ENCODE assay signal across 8 mouse cellular contexts in the genomic region with DNA sequence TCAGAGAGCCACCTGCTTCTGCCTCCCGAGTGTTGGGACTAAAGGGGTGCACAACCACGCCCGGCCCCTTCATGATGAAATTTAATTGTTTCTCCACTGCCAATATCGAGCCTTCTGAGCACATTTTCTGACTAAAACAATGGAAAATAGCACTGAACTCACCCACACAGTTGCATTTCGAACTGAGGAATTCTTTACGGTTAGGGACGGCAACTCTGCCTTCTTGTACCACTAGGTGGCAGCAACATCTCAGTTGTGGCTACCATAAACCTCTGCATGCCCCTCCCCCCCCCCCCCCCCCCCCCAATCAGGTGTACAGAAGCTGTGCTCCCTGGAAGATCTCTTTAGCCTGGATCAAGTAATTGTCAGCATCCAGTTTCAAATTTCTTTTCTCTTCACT. TPM values are rescaled to one million over a fixed set of nuclear protein-coding genes. Genes with fewer than 3 reads are reported as not detected.
DNase-seq lines count a peak whose midpoint lies in the region; ATAC-seq lines count a peak whose summit lies in the region.

No protein-coding gene starts in this region.

- peak; percentile 53 for ATAC-seq in common myeloid progenitor, adult 5-6 weeks (replicated peaks; ENCODE audit: low read depth, poor library complexity, severe bottlenecking)
- peak; percentile 73 for ATAC-seq in intestine, embryonic 16.5 days

- H3K4me3 ChIP-seq in intestine, embryonic 16.5 days (ENCODE audit: low read length): peak overlapping the region; percentile 11; the same call in 1 of the 2 replicates

- H3K36me3 ChIP-seq in intestine, embryonic 16.5 days (ENCODE audit: control insufficient read depth, insufficient read depth, low read length): no peaks in the 10 kb centered on the region

- H3K4me2 ChIP-seq in intestine, embryonic 16.5 days (ENCODE audit: low read depth, low read length): peak overlapping the region; percentile 50

- H3K9ac ChIP-seq in intestine, embryonic 16.5 days (ENCODE audit: low read depth, low read length): no peak overlapping the region

- intact Hi-C loops in left cerebral cortex, postnatal 4 days (cut with DNase I): no loop called here

- no peak overlapping the region for H3K27ac ChIP-seq in intestine, embryonic 16.5 days (ENCODE audit: low read length)

- H3K4me1 ChIP-seq in intestine, embryonic 16.5 days (ENCODE audit: control insufficient read depth, insufficient read depth, low read length): peaks cover 4% of the 10 kb centered on the region

- no peaks in the 10 kb centered on the region for H3K9me3 ChIP-seq in intestine, embryonic 16.5 days (ENCODE audit: control insufficient read depth, low read length)

- DNase-seq in ovary, postnatal 14 days (ENCODE audit: low spot score): peak; percentile 55
- DNase-seq in ovary, postnatal 10 days (ENCODE audit: low spot score): no peak
- peak; percentile 61 for DNase-seq in gastrocnemius, postnatal 10 days
- DNase-seq in left cerebral cortex, postnatal 4 days: peak; percentile 62
- DNase-seq in mesoderm, embryonic 11.5 days (ENCODE audit: low read depth, low spot score): peak; percentile 72
- peak; percentile 49 for DNase-seq in spleen, adult 12 weeks (ENCODE audit: low spot score)

- H3K27me3 ChIP-seq in intestine, embryonic 16.5 days (replicated peaks; ENCODE audit: control insufficient read depth, insufficient read depth, low read length): no peaks in the 10 kb centered on the region

- 14% methylated on average over 7 of the region's 7 CpGs for WGBS in intestine, embryonic 16.5 days

RNA-seq across cellular contexts. Expression of gene Rpia, which starts 13.2 kb away (rescaled TPM):
- total RNA-seq in common myeloid progenitor, adult 5-6 weeks (2017): 143 and 145 TPM in 2 replicates
- 10 to 100 TPM in 1 of 2 experiments, 1 to 10 TPM in 1; 8.5 to 10.2 TPM for total RNA-seq in gastrocnemius, postnatal 10 days (2021)
- polyA plus RNA-seq in intestine, embryonic 16.5 days (2015; fragmentation: Nextera tagmentation; extraction: Ambion mirVana): 4.1 and 4.7 TPM in 2 replicates
- 10 to 100 TPM; 16.1 to 19.0 TPM for total RNA-seq in left cerebral cortex, postnatal 4 days (2021)

RNA-seq across cellular contexts. Expression of gene Eif2ak3, which starts 39.0 kb away (rescaled TPM):
- total RNA-seq in common myeloid progenitor, adult 5-6 weeks (2017): 14.5 and 15.1 TPM in 2 replicates
- total RNA-seq in gastrocnemius, postnatal 10 days (2021): 10 to 100 TPM; 10.5 to 15.4 TPM
- polyA plus RNA-seq in intestine, embryonic 16.5 days (2015; fragmentation: Nextera tagmentation; extraction: Ambion mirVana): 6.6 and 9.8 TPM in 2 replicates
- total RNA-seq in left cerebral cortex, postnatal 4 days (2021): 10 to 100 TPM; 20.1 to 21.1 TPM
